Mouse (Mus musculus) intestine, embryonic 14.5 days (tissue): ENCODE measurements around the gene Gal3st4. TPM values are rescaled to one million over a fixed set of nuclear protein-coding genes. Genes with fewer than 3 reads are reported as not detected.

Experiments used
- ATAC-seq: fragments of 200-750 bp; cut with Nextera tagmentation; replicated peaks from 2 replicates; pipeline ENCODE4 v1.8.0; 2017; ENCODE audit warnings: low read depth, moderate number of reproducible peaks, moderate TSS enrichment, moderate library complexity; ENCODE audit not compliant: low FRiP score, low TSS enrichment
- DNase-seq: peaks from one replicate; pipeline ENCODE4 v3.0.0-alpha.2; 2018; ENCODE audit warnings: low spot score
- H3K27ac ChIP-seq: fragments of 300-500 bp; sonication (generic); 2 replicates; pipeline ENCODE4 v1.5.1; 2014; ENCODE audit warnings: low read depth, mild to moderate bottlenecking, control low read depth
- H3K27me3 ChIP-seq: fragments of 300-500 bp; sonication (generic); replicated peaks from 2 replicates; pipeline ENCODE4 v1.6.1; 2014; ENCODE audit warnings: low read length, control low read depth; ENCODE audit not compliant: control insufficient read depth, insufficient read depth
- H3K36me3 ChIP-seq: fragments of 300-500 bp; sonication (generic); 2 replicates; pipeline ENCODE4 v1.6.1; 2014; ENCODE audit warnings: low read length, control low read depth; ENCODE audit not compliant: control insufficient read depth, insufficient read depth
- H3K4me1 ChIP-seq: fragments of 300-500 bp; sonication (generic); replicated peaks from 2 replicates; pipeline ENCODE4 v1.6.1; 2014; ENCODE audit warnings: low read length, control low read depth, mixed read lengths; ENCODE audit not compliant: control insufficient read depth, insufficient read depth
- H3K4me2 ChIP-seq: fragments of 300-500 bp; sonication (generic); 2 replicates; pipeline ENCODE4 v1.6.1; 2014; ENCODE audit warnings: low read length
- H3K4me3 ChIP-seq: fragments of 300-500 bp; sonication (generic); 2 replicates; pipeline ENCODE4 v1.5.1; 2014; ENCODE audit warnings: low read depth, low read length, control low read depth, mixed read lengths
- H3K9ac ChIP-seq: fragments of 300-500 bp; sonication (generic); 2 replicates; pipeline ENCODE4 v1.6.1; 2014; ENCODE audit warnings: mild to moderate bottlenecking, low read length
- H3K9me3 ChIP-seq: fragments of 300-500 bp; sonication (generic); 2 replicates; pipeline ENCODE4 v1.6.1; 2016; ENCODE audit warnings: low read length, control low read depth; ENCODE audit not compliant: control insufficient read depth
- WGBS: fragments of 180-500 bp; shearing (Covaris S2); extraction: QIAGEN DNeasy Blood & Tissue Kit; methylation state at CpG from one replicate; pipeline ENCODE4 v1.1.7; 2014; 5-methylcytosine and 5-hydroxymethylcytosine counted together
- polyA plus RNA-seq: library from polyadenylated mRNA; unstranded; fragments of >200 nt; fragmentation: Nextera tagmentation; extraction: Ambion mirVana; gene quantifications from 2 replicates; pipeline ENCODE4 v1.2.1, GENCODE M21; 2014

The Gal3st4 gene
- 1.5 and 1.8 TPM in 2 replicates for polyA plus RNA-seq

- ATAC-seq (no peak), DNase-seq (peak; percentile 64)
- Histone ChIP-seq H3K27me3 (no peaks in the 10 kb centered on the region), H3K27ac (peak within 1 kb of the TSS; percentile 11; the same call in 1 of the 2 replicates), H3K9ac (peak within 1 kb of the TSS; percentile 42), H3K4me3 (peak within 1 kb of the TSS; percentile 7; the same call in 1 of the 2 replicates), H3K4me1 (peaks cover 27% of the 10 kb centered on the region), H3K9me3 (no peaks in the 10 kb centered on the region), H3K36me3 (peaks cover 11% of the 10 kb centered on the region), H3K4me2 (peak within 1 kb of the TSS; percentile 45)
- 4% methylated on average over 12 of the region's 12 CpGs for WGBS
Measured at GRCm38 (mm10) chr5:138272409-138272923, at the start of gene Gal3st4. Gal3st4 (minus strand) TSS chr5:138272840.

GRCm38 (mm10) chr5:138312795-138313194 lies 40.2 kb upstream of the Gal3st4 start:
- H3K4me2 ChIP-seq: no peak overlapping the region
- no peak overlapping the region for H3K9ac ChIP-seq
- H3K4me1 ChIP-seq: no peaks in the 10 kb centered on the region
- DNase-seq: no peak
- H3K36me3 ChIP-seq: no peaks in the 10 kb centered on the region
- H3K27ac ChIP-seq: no peak overlapping the region
- ATAC-seq: no peak
- H3K4me3 ChIP-seq: no peak overlapping the region
- H3K9me3 ChIP-seq: no peaks in the 10 kb centered on the region
- no peaks in the 10 kb centered on the region for H3K27me3 ChIP-seq
- 85% methylated on average over 3 of the region's 3 CpGs for WGBS

GRCm38 (mm10) chr5:138299613-138300012 lies 27.0 kb upstream of the Gal3st4 start:
- Histone ChIP-seq H3K9me3 (no peaks in the 10 kb centered on the region), H3K36me3 (no peaks in the 10 kb centered on the region), H3K4me1 (no peaks in the 10 kb centered on the region), H3K27me3 (no peaks in the 10 kb centered on the region), H3K4me3 (no peak overlapping the region), H3K27ac (no peak overlapping the region), H3K4me2 (no peak overlapping the region), H3K9ac (no peak overlapping the region)
- WGBS: 77% methylated on average over 2 of the region's 2 CpGs
- no peak for DNase-seq
- no peak for ATAC-seq

GRCm38 (mm10) chr5:138294158-138294557 lies 21.5 kb upstream of the Gal3st4 start:
- Histone ChIP-seq H3K27ac (no peak overlapping the region), H3K9me3 (no peaks in the 10 kb centered on the region), H3K4me1 (no peaks in the 10 kb centered on the region)

GRCm38 (mm10) chr5:138291638-138292037 lies 19.0 kb upstream of the Gal3st4 start:
- WGBS: 75% methylated on average over 1 of the region's 1 CpGs
- H3K27ac ChIP-seq: no peak overlapping the region
- no peaks in the 10 kb centered on the region for H3K9me3 ChIP-seq
- H3K27me3 ChIP-seq: no peaks in the 10 kb centered on the region
- ATAC-seq (no peak), DNase-seq (no peak)
- H3K4me2 ChIP-seq: no peak overlapping the region
- no peaks in the 10 kb centered on the region for H3K36me3 ChIP-seq
- H3K9ac ChIP-seq: no peak overlapping the region
- H3K4me3 ChIP-seq: no peak overlapping the region
- H3K4me1 ChIP-seq: no peaks in the 10 kb centered on the region

More at GRCm38 (mm10) chr5:138294158-138294557, 21.5 kb upstream of the Gal3st4 start:
- DNase-seq (no peak), ATAC-seq (no peak)
- Histone ChIP-seq H3K4me3 (no peak overlapping the region), H3K9ac (no peak overlapping the region), H3K4me2 (no peak overlapping the region), H3K27me3 (no peaks in the 10 kb centered on the region), H3K36me3 (no peaks in the 10 kb centered on the region)

GRCm38 (mm10) chr5:138287861-138288260 lies 15.2 kb upstream of the Gal3st4 start:
- no peaks in the 10 kb centered on the region for H3K36me3 ChIP-seq
- H3K4me1 ChIP-seq: no peaks in the 10 kb centered on the region
- H3K27me3 ChIP-seq: no peaks in the 10 kb centered on the region
- ATAC-seq (no peak), DNase-seq (peak; percentile 49)
- no peak overlapping the region for H3K4me2 ChIP-seq
- 72% methylated on average over 3 of the region's 3 CpGs for WGBS
- no peak overlapping the region for H3K27ac ChIP-seq
- H3K4me3 ChIP-seq: no peak overlapping the region
- H3K9ac ChIP-seq: no peak overlapping the region
- no peaks in the 10 kb centered on the region for H3K9me3 ChIP-seq

- H3K4me2 ChIP-seq: no peak overlapping the region
- peak; percentile 24 for DNase-seq
- peaks cover 8% of the 10 kb centered on the region; the same call in 1 of the 2 replicates for H3K9me3 ChIP-seq
- no peak overlapping the region for H3K9ac ChIP-seq
- H3K36me3 ChIP-seq: no peaks in the 10 kb centered on the region
- no peak for ATAC-seq
- H3K27me3 ChIP-seq: no peaks in the 10 kb centered on the region
- no peak overlapping the region for H3K27ac ChIP-seq
- 57% methylated on average over 1 of the region's 1 CpGs for WGBS
- H3K4me3 ChIP-seq: no peak overlapping the region
- H3K4me1 ChIP-seq: peaks cover 8% of the 10 kb centered on the region; the same call in 1 of the 2 replicates
Measured at GRCm38 (mm10) chr5:138283540-138283939, 10.9 kb upstream of the Gal3st4 start.

GRCm38 (mm10) chr5:138281798-138282197 lies 9.2 kb upstream of the Gal3st4 start:
- peak; percentile 42 for DNase-seq
- 89% methylated on average over 2 of the region's 2 CpGs for WGBS
- H3K27me3 ChIP-seq: no peaks in the 10 kb centered on the region
- no peak overlapping the region for H3K27ac ChIP-seq
- H3K9ac ChIP-seq: no peak overlapping the region
- no peak overlapping the region for H3K4me3 ChIP-seq
- H3K4me1 ChIP-seq: peaks cover 13% of the 10 kb centered on the region; the same call in 1 of the 2 replicates
- H3K36me3 ChIP-seq: peaks cover 7% of the 10 kb centered on the region
- no peak overlapping the region for H3K4me2 ChIP-seq
- H3K9me3 ChIP-seq: peaks cover 8% of the 10 kb centered on the region; the same call in 1 of the 2 replicates
- no peak for ATAC-seq

- peaks cover 20% of the 10 kb centered on the region; the same call in 1 of the 2 replicates for H3K4me1 ChIP-seq
- DNase-seq (peak; percentile 54), ATAC-seq (no peak)
- peaks cover 8% of the 10 kb centered on the region; the same call in 1 of the 2 replicates for H3K9me3 ChIP-seq
- peaks cover 12% of the 10 kb centered on the region for H3K36me3 ChIP-seq
- no peak overlapping the region for H3K27ac ChIP-seq
- H3K27me3 ChIP-seq: no peaks in the 10 kb centered on the region
- no peak overlapping the region for H3K9ac ChIP-seq
- 0 out of 2 replicates have a peak overlapping the region, but pooled peaks have one; percentile 80 for H3K4me2 ChIP-seq
- no peak overlapping the region for H3K4me3 ChIP-seq
- WGBS: 91% methylated on average over 15 of the region's 15 CpGs
Measured at GRCm38 (mm10) chr5:138280829-138281228, 8.2 kb upstream of the Gal3st4 start.
